In genomic region chr1:72536611-72537351, GRCm38 (mm10) we compare ENCODE assay signal across 8 mouse cellular contexts. TPM values are rescaled to one million over a fixed set of nuclear protein-coding genes. Genes with fewer than 3 reads are reported as not detected.
DNase-seq lines count a peak whose midpoint lies in the region.

TSS of gene March4 (minus strand) at chr1:72536930.

- peaks cover 30% of the 10 kb centered on the region for H3K27me3 ChIP-seq in megakaryocyte, embryonic 14.5 days (replicated peaks)

- peaks cover 14% of the 10 kb centered on the region for H3K4me1 ChIP-seq in megakaryocyte, embryonic 14.5 days

- intact Hi-C loops in left cerebral cortex, postnatal 10 days (cut with DNase I) = loop anchor here (5.0 kb wide), 2 partner anchors 36 to 229 kb away; partner anchors contain the start of gene Xrcc5

- no peaks in the 10 kb centered on the region for H3K36me3 ChIP-seq in megakaryocyte, embryonic 14.5 days (replicated peaks; ENCODE audit: low read length)

- H3K9me3 ChIP-seq in megakaryocyte, embryonic 14.5 days = no peaks in the 10 kb centered on the region; the same call in 1 of the 2 replicates

- peak within 1 kb of the TSS; percentile 42 for H3K4me3 ChIP-seq in megakaryocyte, embryonic 14.5 days (replicated peaks)

- peak; percentile 72 for DNase-seq in R1 (ENCODE audit: low read depth, low spot score)
- peak; percentile 42 for DNase-seq in cerebellum, adult 9-10 months
- peak; percentile 64 to 74 for DNase-seq in frontal cortex, postnatal 10 days (ENCODE audit: low spot score in 2 of 2)
- peak; percentile 15 for DNase-seq in induced T-regulatory cell, adult 2 months (ENCODE audit: low read depth)
- peak; percentile 72 to 86 for DNase-seq in left cerebral cortex, postnatal 10 days (ENCODE audit: extremely low spot score in 1 of 2, low spot score in 2 of 2)
- peak; percentile 65 to 72 for DNase-seq in right cerebral cortex, postnatal 36 days (ENCODE audit: low spot score in 2 of 2)
- no peak for DNase-seq in c-Kit-positive CD71-positive TER-119-positive erythroid progenitor cells, embryonic 14.5 days (ENCODE audit: low spot score)

RNA-seq across cellular contexts. Expression of gene March4, which starts in this region (rescaled TPM):
- total RNA-seq in left cerebral cortex, postnatal 10 days (2021) = 10 to 100 TPM; 47.6 to 50.1 TPM
- 0.07 and 0.48 TPM in 2 replicates for polyA plus RNA-seq in megakaryocyte, embryonic 14.5 days (2012; ENCODE audit: insufficient read depth, low replicate concordance)
